Mouse (Mus musculus) CH12.LX (cell line): ENCODE results near the gene Col15a1. TPM values are rescaled to one million over a fixed set of nuclear protein-coding genes. Genes with fewer than 3 reads are reported as not detected.
A peak's percentile ranks its signal among the peaks of the same experiment; 100 is the strongest.

Source experiments
- DNase-seq: peaks from one replicate; pipeline ENCODE4 v3.0.0-alpha.2; 2013; ENCODE audit errors: extremely low read depth
- H3K27ac ChIP-seq: 2 replicates; pipeline ENCODE4 v1.5.1; 2012; ENCODE audit warnings: low read depth, mild to moderate bottlenecking, control low read depth, moderate library complexity; ENCODE audit not compliant: insufficient read depth
- H3K27me3 ChIP-seq: replicated peaks from 2 replicates; pipeline ENCODE3; 2012; ENCODE audit warnings: inconsistent platforms
- H3K36me3 ChIP-seq, 2 experiments: replicated peaks in 1 of 2; 2 replicates each; pipeline versions ENCODE3 to v1.6.1; 2012; ENCODE audit warnings: inconsistent platforms in 1 of 2, low read length in 1 of 2, mild to moderate bottlenecking in 1 of 2, mixed read lengths in 1 of 2, moderate library complexity in 1 of 2; ENCODE audit not compliant: control insufficient read depth in 1 of 2, insufficient read depth in 1 of 2
- H3K4me1 ChIP-seq, 2 experiments: 2 replicates each; pipeline ENCODE4 v1.6.1; 2012; ENCODE audit warnings: inconsistent platforms in 1 of 2, moderate library complexity in 1 of 2; ENCODE audit not compliant: insufficient read depth in 2 of 2, control insufficient read depth in 1 of 2
- H3K4me2 ChIP-seq: 2 replicates; pipeline ENCODE4 v1.6.1; 2012; ENCODE audit warnings: low read depth, mild to moderate bottlenecking, control low read depth; ENCODE audit not compliant: poor library complexity, insufficient read depth, severe bottlenecking
- H3K4me3 ChIP-seq, 3 experiments: fragments of 150-350 bp in 1 of 3; sonication (generic) in 1 of 3; replicated peaks in 1 of 3; 2 replicates each; pipeline versions ENCODE3 to v1.5.1; 2011 to 2012; ENCODE audit warnings: low read depth in 2 of 3, low read length in 2 of 3, mild to moderate bottlenecking in 2 of 3, moderate library complexity in 2 of 3, control low read depth in 1 of 3, improper control_type of control experiment in 1 of 3, inconsistent platforms in 1 of 3, mixed read lengths in 1 of 3; ENCODE audit not compliant: poor library complexity in 1 of 3
- H3K79me2 ChIP-seq: replicated peaks from 2 replicates; pipeline ENCODE4 v1.6.1; 2012; ENCODE audit warnings: mild to moderate bottlenecking, moderate library complexity; ENCODE audit not compliant: control insufficient read depth, poor library complexity, insufficient read depth, severe bottlenecking; ENCODE audit errors: extremely low read depth
- H3K9ac ChIP-seq: 2 replicates; pipeline ENCODE4 v1.6.1; 2012; ENCODE audit warnings: low read depth, mild to moderate bottlenecking, control low read depth, moderate library complexity; ENCODE audit not compliant: insufficient read depth
- H3K9me3 ChIP-seq: replicated peaks from 2 replicates; pipeline ENCODE3; 2012; ENCODE audit warnings: low read length, inconsistent platforms, mixed read lengths
- CHD1 ChIP-seq: IDR thresholded peaks from 2 replicates; pipeline ENCODE4 v1.6.1; 2012; ENCODE audit warnings: low read depth, low read length, improper control_type of control experiment, inconsistent platforms
- E2F4 ChIP-seq: IDR thresholded peaks from 2 replicates; pipeline ENCODE4 v1.6.1; 2011; ENCODE audit warnings: low read depth, low read length, improper control_type of control experiment; ENCODE audit not compliant: insufficient replicate concordance
- ELF1 ChIP-seq: IDR thresholded peaks from 2 replicates; pipeline ENCODE4 v1.6.1; 2014; ENCODE audit warnings: low read depth, mild to moderate bottlenecking, inconsistent platforms, low read length, improper control_type of control experiment
- ETS1 ChIP-seq: conservative IDR thresholded peaks from 2 replicates; pipeline ENCODE4 v1.6.1; 2012; ENCODE audit warnings: low read depth, mild to moderate bottlenecking, inconsistent platforms, low read length, improper control_type of control experiment, moderate library complexity
- GABPA ChIP-seq: IDR thresholded peaks from 2 replicates; pipeline ENCODE4 v1.6.1; 2012; ENCODE audit warnings: low read depth, low read length, improper control_type of control experiment, inconsistent platforms; ENCODE audit not compliant: insufficient replicate concordance
- HCFC1 ChIP-seq: IDR thresholded peaks from 2 replicates; pipeline ENCODE4 v1.6.1; 2012; ENCODE audit warnings: low read depth, mild to moderate bottlenecking, inconsistent platforms, low read length, improper control_type of control experiment
- JUN ChIP-seq: IDR thresholded peaks from 2 replicates; pipeline ENCODE4 v1.6.1; 2011; ENCODE audit warnings: low read depth, mild to moderate bottlenecking, low read length, improper control_type of control experiment, moderate library complexity; ENCODE audit not compliant: insufficient read depth
- JUND ChIP-seq: conservative IDR thresholded peaks from 2 replicates; pipeline ENCODE4 v1.6.1; 2011; ENCODE audit warnings: low read depth, low read length, improper control_type of control experiment
- KAT2A ChIP-seq: IDR thresholded peaks from 2 replicates; pipeline ENCODE4 v1.6.1; 2012; ENCODE audit warnings: low read length, improper control_type of control experiment, inconsistent platforms; ENCODE audit not compliant: insufficient replicate concordance
- MAFK ChIP-seq: IDR thresholded peaks from 2 replicates; pipeline ENCODE4 v1.6.1; 2011; ENCODE audit warnings: low read length, improper control_type of control experiment; ENCODE audit not compliant: insufficient replicate concordance
- MAX ChIP-seq: IDR thresholded peaks from 2 replicates; pipeline ENCODE4 v1.6.1; 2011; ENCODE audit warnings: low read length, improper control_type of control experiment
- MAZ ChIP-seq: IDR thresholded peaks from 2 replicates; pipeline ENCODE4 v1.6.1; 2012; ENCODE audit warnings: low read depth, mild to moderate bottlenecking, inconsistent platforms, low read length, improper control_type of control experiment, moderate library complexity
- MEF2A ChIP-seq: IDR thresholded peaks from 2 replicates; pipeline ENCODE4 v1.6.1; 2014; ENCODE audit warnings: low read depth, mild to moderate bottlenecking, inconsistent platforms, low read length, improper control_type of control experiment, borderline replicate concordance
- MXI1 ChIP-seq: IDR thresholded peaks from 2 replicates; pipeline ENCODE4 v1.6.1; 2011; ENCODE audit warnings: mild to moderate bottlenecking, low read depth, low read length, improper control_type of control experiment
- MYC ChIP-seq: IDR thresholded peaks from 2 replicates; pipeline ENCODE4 v1.6.1; 2011; ENCODE audit warnings: low read depth, mild to moderate bottlenecking, improper control_type of control experiment, low read length
- NRF1 ChIP-seq: IDR thresholded peaks from 2 replicates; pipeline ENCODE4 v1.6.1; 2014; ENCODE audit warnings: low read depth, mild to moderate bottlenecking, inconsistent platforms, low read length, improper control_type of control experiment, moderate library complexity
- POLR2A ChIP-seq: IDR thresholded peaks from 2 replicates; pipeline ENCODE4 v1.6.1; 2011; ENCODE audit warnings: low read depth, mild to moderate bottlenecking, improper control_type of control experiment, low read length
- POLR2AphosphoS2 ChIP-seq: IDR thresholded peaks from 2 replicates; pipeline ENCODE4 v1.6.1; 2011; ENCODE audit warnings: low read depth, low read length, improper control_type of control experiment
- RAD21 ChIP-seq: IDR thresholded peaks from 2 replicates; pipeline ENCODE4 v1.6.1; 2011; ENCODE audit warnings: low read depth, mild to moderate bottlenecking, low read length, improper control_type of control experiment, moderate library complexity
- SMC3 ChIP-seq: IDR thresholded peaks from 2 replicates; pipeline ENCODE4 v1.6.1; 2011; ENCODE audit warnings: low read depth, low read length, improper control_type of control experiment
- TBP ChIP-seq: conservative IDR thresholded peaks from 2 replicates; pipeline ENCODE4 v1.6.1; 2011; ENCODE audit warnings: low read depth, low read length, improper control_type of control experiment
- USF1 ChIP-seq: IDR thresholded peaks from 2 replicates; pipeline ENCODE4 v1.6.1; 2014; ENCODE audit warnings: low read depth, mild to moderate bottlenecking, inconsistent platforms, low read length, improper control_type of control experiment
- ZC3H11A ChIP-seq: IDR thresholded peaks from 2 replicates; pipeline ENCODE4 v1.6.1; 2012; ENCODE audit warnings: low read depth, mild to moderate bottlenecking, inconsistent platforms, low read length, improper control_type of control experiment
- ZKSCAN1 ChIP-seq: IDR thresholded peaks from 2 replicates; pipeline ENCODE4 v1.6.1; 2012; ENCODE audit warnings: low read depth, inconsistent platforms, low read length, improper control_type of control experiment, borderline replicate concordance
- dilution Hi-C: fragments of 300-500 bp; cut with MboI; formaldehyde crosslinking; loops from 2 replicates; pipeline ENCODE4 v1.14.3; 2020; ENCODE audit warnings: low sequenced_read_pairs; ENCODE audit not compliant: extremely low pct_unique_long_range_greater_than_20kb, extremely low pct_ligation_motif_present
- in situ Hi-C: fragments of 300-500 bp; cut with MboI; formaldehyde crosslinking; loops from 3 replicates; pipeline ENCODE4 v1.14.3; 2019; ENCODE audit warnings: low sequenced_read_pairs, low pct_ligation_motif_present, low pct_unique_long_range_greater_than_20kb, mixed read lengths
- polyA plus RNA-seq: library from polyadenylated mRNA; unstranded; fragments of >175 nt; gene quantifications from 2 replicates; pipeline ENCODE4 v1.2.1, GENCODE M21; 2012; ENCODE audit warnings: low read depth; ENCODE audit not compliant: insufficient read length
- total RNA-seq, 2 experiments: library from RNA; depleted of rRNA; stranded (reverse); fragments of 300-350 nt in 1 of 2; fragments of >200 nt in 1 of 2; gene quantifications; 2 replicates each; pipeline ENCODE4 v1.2.3; 2012 to 2014

The Col15a1 gene
- total and polyA plus RNA-seq, 3 experiments, result 0.08 to 2.2 (median 0.68) TPM

DNA sequence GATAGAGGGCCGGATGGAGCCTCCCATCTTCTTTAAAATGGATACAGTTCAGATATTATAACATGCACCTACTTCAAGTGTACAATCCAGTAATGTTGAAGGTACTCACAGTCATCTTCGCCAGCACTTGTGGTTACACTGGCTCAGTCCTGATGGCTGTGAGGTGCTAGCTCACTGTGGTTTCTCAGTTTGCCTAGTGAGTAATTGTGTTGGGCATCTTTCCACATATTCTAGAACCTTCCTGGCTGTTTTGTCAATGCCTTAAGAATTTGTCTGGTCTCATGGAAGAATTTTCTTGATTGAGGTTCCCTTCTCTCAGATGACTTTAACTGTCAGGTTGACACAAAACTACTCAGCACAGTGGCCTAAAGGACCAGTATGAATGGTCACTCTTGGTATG, 92.7 kb downstream of the Col15a1 start:
- dilution Hi-C loops (no loop called here), in situ Hi-C loops (no loop called here)
- H3K36me3 ChIP-seq, result no peaks in the 10 kb centered on the region
- no peaks in the 10 kb centered on the region for H3K79me2 ChIP-seq
- H3K4me1 ChIP-seq, result peaks cover 17 to 26% of the 10 kb centered on the region in 2 experiments
- no peak overlapping the region for H3K4me3 ChIP-seq
- no peak overlapping the region for H3K9ac ChIP-seq
- no peak for TF ChIP-seq KAT2A
- TF ChIP-seq, all 38 proteins: peak for 0
- no peak for DNase-seq
- peaks cover 27% of the 10 kb centered on the region for H3K9me3 ChIP-seq
- H3K27me3 ChIP-seq, result no peaks in the 10 kb centered on the region
- H3K27ac ChIP-seq, result no peak overlapping the region
- no peak overlapping the region for H3K4me2 ChIP-seq

- in situ Hi-C loops, result no loop called here
- TF ChIP-seq GABPA (no peak), HCFC1 (no peak)
- TF ChIP-seq, all 38 proteins: peak for 0
- no peak for DNase-seq
Observed at GRCm38 (mm10) chr4:47302610-47303009, 94.6 kb downstream of the Col15a1 start.

GRCm38 (mm10) chr4:47303340-47303998, 95.5 kb downstream of the Col15a1 start:
- peaks cover 18% of the 10 kb centered on the region for H3K9me3 ChIP-seq
- dilution Hi-C loops, result no loop called here
- H3K4me2 ChIP-seq, result peak overlapping the region; percentile 58
- no peaks in the 10 kb centered on the region for H3K36me3 ChIP-seq
- H3K27me3 ChIP-seq, result no peaks in the 10 kb centered on the region
- H3K9ac ChIP-seq, result no peak overlapping the region
- no peak overlapping the region for H3K27ac ChIP-seq
- H3K4me3 ChIP-seq, result no peak overlapping the region
- in situ Hi-C loops, result no loop called here
- peak; percentile 93 for DNase-seq
- H3K4me1 ChIP-seq, result peaks cover 20 to 32% of the 10 kb centered on the region in 2 experiments
- H3K79me2 ChIP-seq, result no peaks in the 10 kb centered on the region
- TF ChIP-seq MXI1, result peak; percentile 50; the same call in 1 of the 2 replicates
- peak; percentile 93 for TF ChIP-seq JUND
- no peak for TF ChIP-seq ZC3H11A
- TF ChIP-seq MAZ, result no peak
- TF ChIP-seq HCFC1, result peak; percentile 33
- no peak for TF ChIP-seq E2F4
- TF ChIP-seq JUN, result peak; percentile 93
- peak; percentile 15; the same call in 1 of the 2 replicates for TF ChIP-seq SMC3
- peak; percentile 53 for TF ChIP-seq MAX
- TF ChIP-seq RAD21, result no peak; the same call in none of the 2 replicates
- no peak for TF ChIP-seq GABPA
- no peak for TF ChIP-seq NRF1
- peak; percentile 65; the same call in 1 of the 2 replicates for TF ChIP-seq MYC
- TF ChIP-seq ZKSCAN1, result no peak
- no peak for TF ChIP-seq TBP
- TF ChIP-seq MAFK, result peak; percentile 95
- no peak for TF ChIP-seq CHD1
- TF ChIP-seq POLR2AphosphoS2, result no peak
- peak; percentile 96 for TF ChIP-seq ETS1
- TF ChIP-seq USF1, result peak; percentile 65
- peak; percentile 80 for TF ChIP-seq ELF1
- no peak for TF ChIP-seq POLR2A
- peak; percentile 78 for TF ChIP-seq MEF2A

More at GRCm38 (mm10) chr4:47302610-47303009, 94.6 kb downstream of the Col15a1 start:
- Histone ChIP-seq H3K4me2 (0 out of 2 replicates have a peak overlapping the region, but pooled peaks have one; percentile 58), H3K4me3 (no peak overlapping the region), H3K36me3 (no peaks in the 10 kb centered on the region), H3K9me3 (peaks cover 26% of the 10 kb centered on the region), H3K27ac (no peak overlapping the region), H3K9ac (no peak overlapping the region), H3K79me2 (no peaks in the 10 kb centered on the region), H3K4me1 (peaks cover 20 to 32% of the 10 kb centered on the region in 2 experiments), H3K27me3 (no peaks in the 10 kb centered on the region)
- dilution Hi-C loops, result no loop called here
